Mouse (Mus musculus) intestine, embryonic 16.5 days (tissue): ENCODE data around the gene Acads. TPM values are rescaled to one million over a fixed set of nuclear protein-coding genes. Genes with fewer than 3 reads are reported as not detected.
"Not testable (repeated sequence)": the region's sequence is repeated elsewhere in the genome, so short reads cannot be mapped to it uniquely, and the experiment has no call there.

Experiments
- ATAC-seq: fragments of 200-750 bp; cut with Nextera tagmentation; 2 replicates; pipeline ENCODE4 v1.8.0; 2017; ENCODE audit warnings: moderate TSS enrichment, moderate library complexity
- H3K27ac ChIP-seq: fragments of 300-500 bp; sonication (generic); 2 replicates; pipeline ENCODE4 v1.5.1; 2014; ENCODE audit warnings: mild to moderate bottlenecking, low read length
- H3K27me3 ChIP-seq: fragments of 300-500 bp; sonication (generic); replicated peaks from 2 replicates; pipeline ENCODE4 v1.6.1; 2014; ENCODE audit warnings: low read length, control low read depth, mixed read lengths; ENCODE audit not compliant: control insufficient read depth, insufficient read depth
- H3K36me3 ChIP-seq: fragments of 300-500 bp; sonication (generic); 2 replicates; pipeline ENCODE4 v1.6.1; 2014; ENCODE audit warnings: low read length, control low read depth; ENCODE audit not compliant: control insufficient read depth, insufficient read depth
- H3K4me1 ChIP-seq: fragments of 300-500 bp; sonication (generic); 2 replicates; pipeline ENCODE4 v1.6.1; 2014; ENCODE audit warnings: low read length, control low read depth, mixed read lengths; ENCODE audit not compliant: control insufficient read depth, insufficient read depth
- H3K4me2 ChIP-seq: fragments of 300-500 bp; sonication (generic); 2 replicates; pipeline ENCODE4 v1.6.1; 2014; ENCODE audit warnings: low read depth, low read length, control low read depth
- H3K4me3 ChIP-seq: fragments of 300-500 bp; sonication (generic); 2 replicates; pipeline ENCODE4 v1.5.1; 2014; ENCODE audit warnings: mild to moderate bottlenecking, low read length
- H3K9ac ChIP-seq: fragments of 300-500 bp; sonication (generic); 2 replicates; pipeline ENCODE4 v1.6.1; 2014; ENCODE audit warnings: low read depth, low read length
- H3K9me3 ChIP-seq: fragments of 300-500 bp; sonication (generic); 2 replicates; pipeline ENCODE4 v1.6.1; 2016; ENCODE audit warnings: low read length, control low read depth; ENCODE audit not compliant: control insufficient read depth
- WGBS: fragments of 180-500 bp; shearing (Covaris S2); extraction: QIAGEN DNeasy Blood & Tissue Kit; methylation state at CpG from one replicate; pipeline ENCODE4 v1.1.7; 2014; 5-methylcytosine and 5-hydroxymethylcytosine counted together
- polyA plus RNA-seq: library from polyadenylated mRNA; unstranded; fragments of >200 nt; fragmentation: Nextera tagmentation; extraction: Ambion mirVana; gene quantifications from 2 replicates; pipeline ENCODE4 v1.2.1, GENCODE M21; 2015

The Acads gene
- polyA plus RNA-seq, result 150 and 162 TPM in 2 replicates

GRCm38 (mm10) chr5:115118961-115119570, at the start of gene Acads:
Gene Acads, minus strand, starts transcription at chr5:115119346.
- Histone ChIP-seq H3K9me3 (no peaks in the 10 kb centered on the region), H3K4me2 (peak within 1 kb of the TSS; percentile 74), H3K27me3 (no peaks in the 10 kb centered on the region), H3K27ac (peak within 1 kb of the TSS; percentile 88), H3K36me3 (peaks cover 9% of the 10 kb centered on the region; the same call in 1 of the 2 replicates), H3K4me3 (peak within 1 kb of the TSS; percentile 97), H3K4me1 (peaks cover 9% of the 10 kb centered on the region; the same call in 1 of the 2 replicates), H3K9ac (peak within 1 kb of the TSS; percentile 96)
- ATAC-seq, result peak; percentile 96
- WGBS, result under 1% methylated on average over 39 of the region's 39 CpGs

GRCm38 (mm10) chr5:115167396-115167795, 48.2 kb upstream of the Acads start:
- ATAC-seq, result no peak
- H3K27ac ChIP-seq, result peak overlapping the region; percentile 37; the same call in 1 of the 2 replicates
- WGBS, result 60% methylated on average over 6 of the region's 6 CpGs

GRCm38 (mm10) chr5:115166815-115167194, 47.7 kb upstream of the Acads start:
- H3K27ac ChIP-seq, result peak overlapping the region; percentile 82
- H3K9me3 ChIP-seq, result no peaks in the 10 kb centered on the region
- H3K4me3 ChIP-seq, result no peak overlapping the region
- H3K4me1 ChIP-seq, result peaks cover 25% of the 10 kb centered on the region
- no peak overlapping the region for H3K4me2 ChIP-seq
- H3K27me3 ChIP-seq, result no peaks in the 10 kb centered on the region
- 78% methylated on average over 7 of the region's 7 CpGs for WGBS
- ATAC-seq, result no peak
- H3K9ac ChIP-seq, result no peak overlapping the region
- no peaks in the 10 kb centered on the region for H3K36me3 ChIP-seq

More at GRCm38 (mm10) chr5:115167396-115167795, 48.2 kb upstream of the Acads start:
- Histone ChIP-seq H3K36me3 (no peaks in the 10 kb centered on the region), H3K27me3 (no peaks in the 10 kb centered on the region), H3K4me3 (no peak overlapping the region), H3K4me1 (peaks cover 25% of the 10 kb centered on the region), H3K9ac (no peak overlapping the region), H3K9me3 (no peaks in the 10 kb centered on the region), H3K4me2 (no peak overlapping the region)

DNA sequence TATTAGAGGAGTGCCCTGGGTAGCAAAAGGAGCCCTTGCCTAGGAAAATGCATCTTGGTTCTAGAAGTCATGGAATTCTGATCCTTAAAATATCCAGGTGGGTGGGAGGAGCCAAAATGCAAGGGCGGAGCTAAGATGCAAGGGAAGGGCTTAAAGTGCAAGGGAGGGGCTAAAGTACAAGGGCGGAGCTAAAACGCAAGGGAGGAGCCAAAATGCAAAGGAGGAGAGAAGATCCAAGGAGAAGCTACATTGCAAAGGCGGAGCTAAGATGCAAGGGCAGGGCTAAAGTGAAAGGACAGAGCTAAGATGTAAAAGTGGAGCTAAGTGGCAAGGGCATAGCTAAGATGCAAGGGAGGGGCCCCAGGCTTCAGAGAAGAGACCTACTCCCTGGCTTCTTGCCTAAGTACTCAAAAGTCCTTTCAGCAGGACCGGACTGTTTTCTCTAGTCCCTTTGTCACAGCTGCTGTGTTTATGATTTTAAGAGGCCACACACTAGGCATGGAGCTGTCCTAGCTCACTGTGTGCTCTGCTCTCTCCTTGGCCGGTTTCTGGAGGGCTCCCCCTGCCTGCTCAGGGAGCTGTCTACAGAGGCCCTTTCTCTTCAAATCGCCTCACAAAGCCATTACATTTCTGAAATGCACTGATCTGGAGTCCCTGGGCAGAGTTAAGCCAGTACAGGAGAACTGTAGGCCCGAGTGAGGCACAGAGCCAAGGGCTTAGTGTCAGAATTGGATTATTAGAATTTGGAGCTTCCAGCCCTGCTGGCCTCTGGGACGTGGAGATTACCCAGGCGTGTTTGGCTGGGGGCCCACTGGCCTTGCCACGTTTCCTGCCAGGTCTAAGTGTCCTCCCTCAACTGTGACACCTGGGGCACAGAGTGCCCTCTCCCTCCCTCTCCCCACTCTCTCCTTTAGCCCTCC, 47.0 kb upstream of the Acads start:
- Histone ChIP-seq H3K27ac (peak overlapping the region; percentile 82), H3K4me1 (peaks cover 29% of the 10 kb centered on the region), H3K9ac (no peak overlapping the region), H3K36me3 (no peaks in the 10 kb centered on the region), H3K4me2 (no peak overlapping the region), H3K9me3 (no peaks in the 10 kb centered on the region), H3K4me3 (no peak overlapping the region), H3K27me3 (no peaks in the 10 kb centered on the region)
- 45% methylated on average over 11 of the region's 11 CpGs for WGBS
- peak; percentile 54 for ATAC-seq

DNA sequence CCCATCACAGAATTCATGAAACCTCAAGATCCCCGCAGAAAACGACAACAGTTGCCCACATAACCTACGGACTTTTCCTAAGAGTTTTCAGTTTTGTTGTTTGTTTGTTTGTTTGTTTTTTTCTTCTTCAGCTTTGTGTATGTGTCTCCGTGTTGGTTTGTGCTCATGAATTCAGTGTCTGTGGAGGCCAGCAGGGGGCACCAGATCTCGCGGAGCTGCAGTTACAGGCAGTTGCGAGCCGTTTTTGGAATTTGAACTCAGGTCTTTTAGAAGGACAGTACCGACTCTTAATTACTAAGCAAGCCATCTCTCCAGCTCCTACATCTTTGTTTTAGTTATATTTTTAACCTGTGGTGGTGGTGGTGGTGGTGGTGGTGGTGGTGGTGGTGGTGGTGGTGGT, 46.2 kb upstream of the Acads start:
- WGBS, result 63% methylated on average over 9 of the region's 9 CpGs
- H3K4me3 ChIP-seq, result no peak overlapping the region

GRCm38 (mm10) chr5:115164446-115164845, 45.3 kb upstream of the Acads start:
- not testable (repeated sequence) for H3K27ac ChIP-seq, H3K4me2 ChIP-seq, H3K36me3 ChIP-seq, H3K27me3 ChIP-seq, H3K9ac ChIP-seq, H3K4me3 ChIP-seq, ATAC-seq, H3K9me3 ChIP-seq
- H3K4me1 ChIP-seq, result peaks cover 40% of the 10 kb centered on the region
- 79% methylated on average over 4 of the region's 4 CpGs for WGBS

More for the DNA sequence above, 46.2 kb upstream of the Acads start:
- no peaks in the 10 kb centered on the region for H3K9me3 ChIP-seq
- no peak overlapping the region for H3K27ac ChIP-seq
- H3K27me3 ChIP-seq, result no peaks in the 10 kb centered on the region
- H3K4me1 ChIP-seq, result peaks cover 36% of the 10 kb centered on the region
- no peak for ATAC-seq
- no peaks in the 10 kb centered on the region for H3K36me3 ChIP-seq
- no peak overlapping the region for H3K4me2 ChIP-seq
- no peak overlapping the region for H3K9ac ChIP-seq

DNA sequence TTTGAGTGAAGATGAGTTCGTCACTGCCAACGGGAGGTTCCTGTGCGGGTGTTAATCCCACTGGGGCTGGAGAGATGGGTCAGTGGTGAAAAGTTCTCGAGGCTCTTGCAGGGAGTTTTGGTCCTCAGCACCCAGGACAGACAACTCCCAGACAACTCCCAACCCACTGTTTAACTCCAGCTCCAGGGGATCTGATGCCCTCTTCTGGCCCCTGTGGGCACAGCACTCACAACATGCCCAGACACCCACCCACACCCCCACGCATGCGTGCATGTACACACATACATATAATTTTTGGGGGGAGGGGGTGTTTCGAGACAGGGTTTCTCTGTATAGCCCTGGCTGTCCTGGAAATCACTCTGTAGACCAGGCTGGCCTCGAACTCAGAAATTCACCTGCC, 44.4 kb upstream of the Acads start:
- WGBS, result 34% methylated on average over 8 of the region's 8 CpGs
- no peaks in the 10 kb centered on the region for H3K36me3 ChIP-seq
- H3K27me3 ChIP-seq, result no peaks in the 10 kb centered on the region
- peaks cover 37% of the 10 kb centered on the region for H3K4me1 ChIP-seq
- no peaks in the 10 kb centered on the region for H3K9me3 ChIP-seq
- H3K4me2 ChIP-seq, result no peak overlapping the region
- no peak overlapping the region for H3K9ac ChIP-seq
- no peak overlapping the region for H3K27ac ChIP-seq
- ATAC-seq, result no peak
- no peak overlapping the region for H3K4me3 ChIP-seq

DNA sequence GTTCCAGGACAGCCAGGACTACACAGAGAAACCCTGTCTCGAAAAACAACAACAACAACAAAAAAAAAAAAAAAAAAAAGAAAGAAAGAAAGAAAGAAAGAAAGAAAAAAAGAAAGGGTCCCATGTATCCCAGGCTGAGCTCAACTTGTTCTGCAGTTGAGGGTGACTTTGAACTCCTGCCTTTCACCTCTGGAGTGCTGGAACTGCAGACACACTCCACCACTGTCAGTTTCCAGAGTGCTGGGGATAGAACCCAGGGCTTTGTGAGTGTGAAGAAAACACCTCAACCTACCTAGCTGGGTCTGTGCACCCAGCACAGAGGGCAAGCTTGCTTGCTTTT, 42.8 kb upstream of the Acads start:
- not testable (repeated sequence) for H3K36me3 ChIP-seq, H3K27ac ChIP-seq, H3K4me2 ChIP-seq, H3K9me3 ChIP-seq, H3K27me3 ChIP-seq, H3K4me3 ChIP-seq, H3K9ac ChIP-seq, ATAC-seq
- H3K4me1 ChIP-seq, result peaks cover 32% of the 10 kb centered on the region
- 93% methylated on average over 1 of the region's 1 CpGs for WGBS

GRCm38 (mm10) chr5:115161064-115161939, 42.2 kb upstream of the Acads start:
- Histone ChIP-seq H3K4me3 (no peak overlapping the region), H3K4me1 (peaks cover 29% of the 10 kb centered on the region), H3K27ac (peak overlapping the region; percentile 65), H3K36me3 (no peaks in the 10 kb centered on the region), H3K9me3 (no peaks in the 10 kb centered on the region), H3K9ac (peak overlapping the region; percentile 36), H3K27me3 (no peaks in the 10 kb centered on the region), H3K4me2 (no peak overlapping the region)
- no peak for ATAC-seq
- 48% methylated on average over 13 of the region's 13 CpGs for WGBS
